Mouse (Mus musculus) thymus, postnatal 10 days (tissue): ENCODE data around the gene Phtf2.
"Not testable (repeated sequence)": the region's sequence is repeated elsewhere in the genome, so short reads cannot be mapped to it uniquely, and the experiment has no call there.

ENCODE experiments used
- DNase-seq, 2 experiments: peaks; one replicate each; pipeline ENCODE4 v3.0.0; 2021; ENCODE audit warnings: low spot score in 2 of 2

Gene Phtf2

DNA sequence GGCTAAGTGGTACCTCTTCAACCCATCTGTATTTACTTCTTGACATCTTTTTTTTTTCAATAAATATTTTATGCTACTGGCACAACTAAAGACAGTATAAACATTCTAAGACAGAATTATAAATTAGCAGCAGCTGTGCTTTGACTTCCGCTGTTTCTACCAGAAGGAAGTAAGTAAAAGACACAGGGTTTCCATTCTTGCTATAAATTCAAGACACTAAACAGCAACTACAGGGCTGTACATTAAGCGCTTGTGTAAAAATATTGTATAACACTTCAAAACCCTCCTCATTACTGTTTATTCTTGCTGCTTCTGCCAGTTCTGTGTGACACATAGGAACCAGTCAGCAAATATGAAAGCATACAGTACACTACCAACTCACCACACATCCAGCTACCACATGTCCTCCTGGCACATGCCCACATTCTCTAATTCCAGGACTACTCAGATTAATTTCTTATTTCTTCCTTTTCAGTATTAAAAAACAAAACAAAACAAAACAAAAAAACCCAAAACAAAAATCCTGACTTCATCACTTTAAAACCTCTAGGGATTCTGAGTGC, 16.6 kb downstream of the Phtf2 start:
- no peak for DNase-seq

GRCm38 (mm10) chr5:20864216-20864969, 17.5 kb downstream of the Phtf2 start:
- no peak for DNase-seq

DNA sequence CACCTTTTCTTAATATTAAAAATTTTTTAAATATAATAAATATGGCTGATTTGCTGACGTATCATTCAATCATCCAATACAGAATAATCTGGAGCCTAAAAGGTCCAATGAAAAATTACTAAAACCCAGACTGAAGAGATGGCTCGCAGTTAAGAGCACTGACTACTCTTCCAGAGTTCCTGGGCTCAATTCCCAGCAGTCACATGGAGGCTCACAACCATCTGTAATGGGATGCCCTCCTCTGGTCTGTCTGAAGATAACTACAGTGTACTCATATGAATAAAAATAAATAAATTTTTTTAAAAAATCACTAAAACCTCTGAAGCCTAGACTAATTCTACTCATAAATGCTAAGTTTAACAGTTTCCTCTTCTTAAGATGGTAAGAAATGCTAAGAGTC, 20.0 kb downstream of the Phtf2 start:
- no peak for DNase-seq

- no peak for DNase-seq
Measured at GRCm38 (mm10) chr5:20860565-20860964, 21.4 kb downstream of the Phtf2 start.

DNA sequence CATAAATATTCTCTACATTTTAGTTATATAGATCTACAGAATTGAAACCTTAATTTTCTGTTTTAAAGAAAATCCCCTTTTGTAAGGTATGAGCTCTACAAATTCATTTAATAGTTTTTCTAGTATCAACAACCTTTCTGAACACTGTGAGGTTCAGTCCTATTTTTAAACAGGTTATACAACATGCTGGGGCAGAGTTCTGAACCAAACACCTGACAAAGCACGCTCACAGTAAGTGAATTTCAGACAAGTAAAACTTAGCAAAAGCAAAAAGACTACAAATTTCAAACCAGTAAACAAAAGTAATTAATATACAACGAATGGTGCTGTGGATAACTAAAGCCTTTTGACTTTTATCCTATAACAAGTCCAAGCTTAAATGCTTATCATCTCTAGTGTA, 23.5 kb downstream of the Phtf2 start:
- no peak for DNase-seq

- no peak for DNase-seq
Measured at GRCm38 (mm10) chr5:20855066-20855465, 26.9 kb downstream of the Phtf2 start.

- no peak for DNase-seq
Measured at GRCm38 (mm10) chr5:20847010-20847409, 34.9 kb downstream of the Phtf2 start.

GRCm38 (mm10) chr5:20843816-20844215, 38.1 kb downstream of the Phtf2 start:
- no peak for DNase-seq

DNA sequence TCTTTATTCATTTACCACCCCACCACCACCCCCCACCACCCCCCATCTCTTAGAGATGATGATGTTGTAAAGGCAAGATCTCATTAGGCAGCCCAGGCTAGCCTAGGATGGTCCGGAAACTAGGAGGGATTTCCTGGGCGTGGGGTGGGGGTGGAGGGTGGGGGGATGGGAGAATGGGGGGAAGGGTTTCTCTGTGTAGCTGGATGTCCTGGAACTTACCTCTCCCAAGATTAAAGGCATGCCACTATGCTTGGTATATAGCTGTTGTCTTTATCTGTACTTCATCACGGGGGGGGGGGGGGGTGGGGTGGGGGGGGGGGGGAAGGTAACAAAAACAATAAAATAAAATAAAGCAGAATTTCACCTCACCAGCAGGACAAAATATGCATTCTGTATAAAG, 38.5 kb downstream of the Phtf2 start:
- DNase-seq = no peak

- no peak for DNase-seq
Measured at GRCm38 (mm10) chr5:20837082-20837481, 44.8 kb downstream of the Phtf2 start.

DNA sequence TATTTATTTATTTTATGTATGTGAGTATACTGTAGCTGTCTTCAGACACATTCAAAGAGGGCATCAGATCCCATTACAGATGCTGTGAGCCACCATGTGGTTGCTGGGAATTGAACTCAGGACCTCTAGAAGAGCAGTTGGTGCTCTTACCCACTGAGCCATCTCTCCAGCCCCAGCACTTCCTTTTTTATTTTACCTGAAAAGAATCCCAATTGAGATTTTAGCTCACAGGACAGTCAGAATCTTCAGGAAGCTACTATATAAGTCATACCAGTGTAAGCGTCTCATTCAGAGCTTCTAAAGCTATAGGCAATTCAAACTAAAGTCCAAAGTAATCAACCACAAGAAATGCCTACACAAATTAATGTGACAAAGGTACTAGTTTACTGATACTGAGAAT, 47.5 kb downstream of the Phtf2 start:
- DNase-seq = no peak

DNA sequence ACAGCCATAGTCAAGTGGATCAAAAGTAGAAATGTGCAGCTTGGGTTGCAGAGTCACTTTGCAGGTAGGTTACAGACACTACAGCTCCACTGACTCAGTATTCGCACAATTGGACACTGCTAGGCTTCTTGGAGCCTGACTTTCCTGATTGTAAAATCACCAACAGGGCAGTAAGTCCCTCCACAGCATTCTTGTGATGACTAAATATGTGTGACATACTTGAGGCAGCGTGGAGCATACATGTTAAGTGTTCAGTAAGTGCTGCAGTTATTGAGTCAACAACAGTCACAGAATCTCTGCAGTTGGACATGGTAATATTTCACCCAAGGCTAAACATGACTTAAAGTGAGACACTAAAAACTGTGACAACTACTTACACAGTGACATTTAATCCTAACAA, 50.5 kb downstream of the Phtf2 start:
- DNase-seq = no peak

GRCm38 (mm10) chr5:20830717-20831116, 51.2 kb downstream of the Phtf2 start:
- DNase-seq = no peak

- DNase-seq = no peak
Measured at GRCm38 (mm10) chr5:20821647-20822046, 60.3 kb downstream of the Phtf2 start.

DNA sequence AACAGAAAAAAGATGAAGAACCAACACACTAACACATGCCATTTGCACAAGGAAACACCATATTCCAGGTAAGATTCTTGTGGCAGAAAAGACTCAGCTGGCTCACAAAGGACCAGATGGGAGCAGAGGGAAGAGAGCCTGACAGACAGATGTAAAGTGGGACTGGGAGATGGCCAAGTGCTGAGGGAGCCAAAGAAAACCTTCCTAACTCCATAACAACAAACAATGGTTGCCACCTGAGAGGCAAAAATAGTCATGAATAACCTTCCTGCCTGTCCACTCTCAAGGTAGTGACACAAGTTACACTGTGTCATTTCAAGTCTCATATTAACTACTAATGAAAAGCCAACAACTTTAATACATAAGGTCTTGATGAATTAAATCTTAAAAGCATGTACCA, 60.8 kb downstream of the Phtf2 start:
- no peak for DNase-seq

DNA sequence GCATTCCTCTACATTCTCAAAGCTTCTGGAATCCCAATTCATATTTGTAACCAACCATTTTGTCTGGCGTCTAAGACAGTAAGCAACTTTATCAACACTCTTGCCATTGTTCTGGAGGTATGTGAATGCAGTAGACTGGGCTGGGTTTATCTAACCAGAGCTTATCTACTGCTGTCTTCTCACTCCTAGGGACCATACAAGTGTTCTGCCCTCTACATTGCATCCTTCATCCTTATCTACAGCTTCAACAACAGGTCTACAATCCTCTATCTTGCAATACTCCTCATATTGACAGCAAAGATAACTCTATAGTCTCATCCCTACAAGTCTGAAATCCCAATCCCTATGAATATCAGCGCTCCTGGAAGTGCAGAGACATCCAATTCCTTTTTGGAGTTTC, 66.8 kb downstream of the Phtf2 start:
- DNase-seq = no peak

DNA sequence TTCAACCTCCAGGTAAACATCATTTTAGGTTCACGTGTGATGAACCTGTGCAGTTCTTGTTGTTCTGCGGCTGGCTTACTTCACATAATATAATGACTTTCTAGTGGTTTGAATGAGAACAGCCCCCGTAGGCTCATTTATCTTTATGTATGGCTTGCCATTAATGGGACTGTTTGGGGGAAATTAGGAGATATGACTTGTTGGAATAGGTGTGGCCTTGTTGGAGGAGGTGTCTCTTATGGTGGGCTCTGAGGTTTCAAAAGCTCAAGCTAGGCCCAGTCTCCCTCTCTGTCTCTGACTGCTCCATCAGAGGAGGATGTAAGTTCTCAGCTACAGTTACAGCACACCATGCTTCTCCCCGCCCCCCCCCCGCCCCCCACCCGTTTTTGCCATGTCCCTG, 71.5 kb downstream of the Phtf2 start:
- DNase-seq = no peak

DNA sequence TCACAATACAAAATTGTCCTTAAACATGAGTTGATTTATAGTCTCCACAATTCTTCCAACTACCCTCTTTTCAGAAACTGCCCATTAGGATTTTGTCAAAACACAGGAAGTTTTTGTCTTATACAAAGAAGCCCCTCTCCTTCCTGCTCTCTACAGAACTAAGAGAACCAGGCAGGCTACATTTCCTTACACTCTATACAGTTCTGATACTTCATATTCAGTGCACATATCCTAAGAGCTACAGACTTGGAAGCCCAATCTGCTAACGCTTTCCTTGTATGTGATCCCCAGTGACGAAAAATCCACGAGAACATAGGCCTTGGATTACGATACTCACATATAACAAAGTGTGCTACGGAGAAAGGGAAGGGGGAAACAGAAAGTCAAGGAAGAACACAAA, 86.0 kb downstream of the Phtf2 start:
- DNase-seq = no peak

GRCm38 (mm10) chr5:20791793-20792554, 90.0 kb downstream of the Phtf2 start:
- no peak for DNase-seq

DNA sequence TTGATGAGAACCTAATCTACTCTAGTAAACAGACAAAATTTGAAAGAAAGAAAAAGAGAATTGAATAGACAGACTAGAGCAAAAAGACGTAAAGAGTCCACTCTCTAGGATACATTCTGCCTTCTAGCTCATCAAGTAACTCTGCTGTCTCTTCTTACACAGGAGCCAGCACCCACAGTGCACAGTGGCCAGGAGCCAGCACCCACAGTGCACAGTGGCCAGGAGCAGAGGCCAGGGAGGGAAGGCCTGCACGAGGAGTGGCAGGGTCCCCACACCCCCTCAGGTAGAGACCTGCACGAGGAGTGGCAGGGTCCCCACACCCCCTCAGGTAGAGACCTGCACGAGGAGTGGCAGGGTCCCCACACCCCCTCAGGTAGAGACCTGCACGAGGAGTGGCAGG, 95.5 kb downstream of the Phtf2 start:
- not testable (repeated sequence) for DNase-seq

DNA sequence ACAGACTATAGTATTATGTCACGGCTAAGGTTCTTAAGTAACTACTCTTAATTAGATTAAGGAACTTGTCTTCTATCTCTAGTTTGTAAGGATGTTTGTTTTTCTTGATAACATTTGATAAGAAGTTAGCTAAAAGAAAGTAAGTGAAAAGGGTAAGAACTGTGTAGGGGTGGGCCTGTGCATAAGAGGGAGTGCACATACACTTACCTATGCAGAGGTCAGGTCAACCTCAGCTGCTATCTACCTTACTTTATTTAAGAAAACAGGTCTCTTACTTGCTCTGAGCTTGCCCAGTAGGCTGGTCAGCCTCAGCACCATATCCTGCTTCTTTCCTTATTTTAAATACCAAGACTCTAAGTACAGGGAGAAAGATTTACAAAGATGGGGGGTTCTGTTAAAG, 100.8 kb downstream of the Phtf2 start:
- no peak for DNase-seq

DNA sequence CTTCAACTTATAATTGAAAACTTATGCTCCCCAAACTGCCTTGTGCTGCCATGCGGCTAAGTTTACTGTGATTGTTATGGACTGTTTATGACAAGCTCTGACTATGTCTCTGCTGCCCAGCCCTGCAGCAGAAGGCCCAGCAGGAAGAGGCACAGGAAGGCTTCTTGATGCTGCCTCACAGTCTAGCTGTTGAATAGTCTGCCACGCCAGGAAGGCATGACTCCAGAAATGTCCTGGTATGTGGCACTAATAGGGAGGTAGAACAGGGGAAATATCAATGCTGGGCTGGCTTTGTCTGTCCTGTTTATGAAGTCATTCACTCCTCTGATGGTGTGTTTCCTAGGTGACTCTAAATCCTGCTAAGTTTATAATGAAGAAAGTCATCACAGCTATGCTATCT, 102.7 kb downstream of the Phtf2 start:
- DNase-seq = no peak
